Mouse (Mus musculus) heart, adult 2 months (tissue): ENCODE results near the gene Ppp3ca.

Experiments used
- CTCF ChIP-seq: fragments of 200-600 bp; IDR thresholded peaks from 2 replicates; pipeline ENCODE4 v1.8.1; 2022; ENCODE audit warnings: antibody characterized with exemption, mild to moderate bottlenecking, moderate library complexity
- POLR2A ChIP-seq: fragments of 200-500 bp; IDR thresholded peaks from 2 replicates; pipeline ENCODE4 v1.6.1; 2011; ENCODE audit warnings: mild to moderate bottlenecking, low read depth, low read length, control low read depth; ENCODE audit not compliant: insufficient read depth

- TF ChIP-seq CTCF = no peak
- TF ChIP-seq POLR2A = no peak
Measured at GRCm38 (mm10) chr3:136822431-136822830, 152.5 kb downstream of the Ppp3ca start.
